13 mouse cellular contexts compared by ENCODE assay signal in the genomic region with DNA sequence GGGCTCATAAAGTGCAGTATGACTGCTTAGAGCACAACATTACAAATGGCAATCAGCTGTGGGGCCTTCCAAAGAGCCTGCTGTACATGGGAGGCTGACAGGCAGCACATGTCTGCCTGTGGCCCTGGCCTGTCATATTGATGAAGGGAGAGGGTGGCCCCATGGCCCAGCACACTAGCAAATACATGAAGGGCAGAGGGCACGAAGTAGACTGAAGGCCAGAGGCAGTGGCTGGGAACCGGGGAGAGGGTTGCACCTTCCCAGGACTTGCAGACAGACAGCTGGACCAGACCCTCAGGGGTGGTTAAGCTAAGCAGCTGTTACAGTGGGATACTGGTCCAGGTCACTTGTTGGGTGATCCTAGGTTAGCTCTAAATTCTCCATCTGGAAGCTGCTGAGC. TPM values are rescaled to one million over a fixed set of nuclear protein-coding genes. Genes with fewer than 3 reads are reported as not detected.
A peak's percentile ranks its signal among the peaks of the same experiment; 100 is the strongest.
DNase-seq lines count a peak whose midpoint lies in the region; ATAC-seq and TF ChIP-seq lines count a peak whose summit lies in the region.
"Had no signal": no experiment of that assay in that cellular context is flagged by ENCODE, and none has a peak within 500 bp of the region (broad histone marks: within the 10 kb centered on the region; RNA-seq: fewer than 3 reads in every experiment).

No protein-coding gene starts in this region.

- no peak for ATAC-seq in forebrain, postnatal 0 days
- no peak for ATAC-seq in forebrain, embryonic 16.5 days
- no peak for ATAC-seq in CD4-positive, CD25-positive, alpha-beta regulatory T cell, adult 4 months
- ATAC-seq: Patski had no signal

- H3K9me3 ChIP-seq in forebrain, postnatal 0 days (ENCODE audit: low read length): no peaks in the 10 kb centered on the region
- H3K9me3 ChIP-seq in forebrain, embryonic 16.5 days (ENCODE audit: control insufficient read depth, low read length): no peaks in the 10 kb centered on the region

- H3K9ac ChIP-seq in forebrain, postnatal 0 days: 0 out of 2 replicates have a peak overlapping the region, but pooled peaks have one; percentile 6
- H3K9ac ChIP-seq in forebrain, embryonic 16.5 days (replicated peaks; ENCODE audit: low read depth, low read length): no peak overlapping the region

- H3K27ac ChIP-seq in forebrain, postnatal 0 days (ENCODE audit: low read depth, low read length): no peak overlapping the region
- no peak overlapping the region for H3K27ac ChIP-seq in forebrain, embryonic 16.5 days (ENCODE audit: low read length)
- H3K27ac ChIP-seq in kidney, adult 2 months (ENCODE audit: insufficient read depth, low read depth, low read length): 0 out of 2 replicates have a peak overlapping the region, but pooled peaks have one; percentile 22
- peak overlapping the region; percentile 32; the same call in 1 of the 2 replicates for H3K27ac ChIP-seq in cortical plate, adult 2 months (ENCODE audit: insufficient read depth, low read length)

- peaks cover 22% of the 10 kb centered on the region for H3K36me3 ChIP-seq in forebrain, postnatal 0 days (ENCODE audit: insufficient read depth)
- H3K36me3 ChIP-seq in forebrain, embryonic 16.5 days (ENCODE audit: control insufficient read depth, insufficient read depth): peaks cover 9% of the 10 kb centered on the region; the same call in 1 of the 2 replicates
- H3K36me3 ChIP-seq in kidney, adult 2 months (ENCODE audit: control insufficient read depth, insufficient read depth, low read length): no peaks in the 10 kb centered on the region; the same call in 1 of the 2 replicates

- H3K4me2 ChIP-seq in forebrain, postnatal 0 days (ENCODE audit: low read depth): no peak overlapping the region
- no peak overlapping the region for H3K4me2 ChIP-seq in forebrain, embryonic 16.5 days (ENCODE audit: low read length)

- H3K27me3 ChIP-seq in forebrain, postnatal 0 days (ENCODE audit: insufficient read depth, low read length): no peaks in the 10 kb centered on the region
- no peaks in the 10 kb centered on the region for H3K27me3 ChIP-seq in forebrain, embryonic 16.5 days (replicated peaks; ENCODE audit: control insufficient read depth, insufficient read depth, low read length)
- no peaks in the 10 kb centered on the region for H3K27me3 ChIP-seq in kidney, adult 2 months (replicated peaks; ENCODE audit: control insufficient read depth, insufficient read depth, low read length)
- H3K27me3 ChIP-seq: Patski had no signal

- TF ChIP-seq CTCF in forebrain, postnatal 0 days (IDR thresholded peaks at IDR 0.05; ENCODE audit: low read depth): no peak
- TF ChIP-seq CTCF in kidney, adult 2 months (conservative IDR thresholded peaks at IDR 0.05; ENCODE audit: insufficient read depth, insufficient read length, low read depth, low read length): no peak
- TF ChIP-seq CTCF in cortical plate, adult 2 months (IDR thresholded peaks at IDR 0.05; ENCODE audit: extremely low read depth, insufficient read depth, low read length): no peak

- peaks cover 28% of the 10 kb centered on the region for H3K4me1 ChIP-seq in forebrain, postnatal 0 days (ENCODE audit: insufficient read depth)
- H3K4me1 ChIP-seq in forebrain, embryonic 16.5 days (replicated peaks; ENCODE audit: control insufficient read depth, insufficient read depth, low read length): peaks cover 35% of the 10 kb centered on the region
- H3K4me1 ChIP-seq in kidney, adult 2 months (ENCODE audit: control insufficient read depth, insufficient read depth, low read length): peaks cover 60% of the 10 kb centered on the region
- peaks cover 8% of the 10 kb centered on the region for H3K4me1 ChIP-seq in cortical plate, adult 2 months (ENCODE audit: control insufficient read depth, insufficient read depth, low read length)

- WGBS in forebrain, postnatal 0 days: 61% methylated on average over 2 of the region's 2 CpGs
- WGBS in forebrain, embryonic 16.5 days: 48% methylated on average over 2 of the region's 2 CpGs
- WGBS in kidney, adult 2 months: 39% methylated on average over 2 of the region's 2 CpGs

- no peak for TF ChIP-seq POLR2A in kidney, adult 2 months (IDR thresholded peaks at IDR 0.05; ENCODE audit: low read depth, low read length)
- TF ChIP-seq POLR2A in cortical plate, adult 2 months (IDR thresholded peaks at IDR 0.05; ENCODE audit: extremely low read depth, insufficient read depth, low read length): no peak

- no peak overlapping the region for H3K4me3 ChIP-seq in forebrain, postnatal 0 days (ENCODE audit: low read depth, low read length)
- H3K4me3 ChIP-seq in forebrain, embryonic 16.5 days (replicated peaks; ENCODE audit: low read length): no peak overlapping the region
- H3K4me3 ChIP-seq in kidney, adult 2 months (ENCODE audit: insufficient read depth, low read depth, low read length): no peak overlapping the region
- no peak overlapping the region for H3K4me3 ChIP-seq in cortical plate, adult 2 months (ENCODE audit: insufficient read depth, low read length)

- no peak for DNase-seq in forebrain, postnatal 0 days
- DNase-seq in kidney, adult 2 months: no peak
- no peak for DNase-seq in kidney, adult 8-10 months
- DNase-seq in adipocyte (ENCODE audit: low spot score): peak; percentile 82
- no peak for DNase-seq in ovary, adult 18-20 months (ENCODE audit: low spot score)
- DNase-seq: right cerebral cortex, adult 18-20 months had no signal

RNA-seq across cellular contexts. Expression of a gene that starts 7.5 kb away (rescaled TPM):
- 8.8 and 14.8 TPM in 2 replicates for total RNA-seq in forebrain, postnatal 0 days (2014; rRNA removed)
- polyA plus RNA-seq in forebrain, postnatal 0 days (2015; fragmentation: Nextera tagmentation; extraction: Ambion mirVana): 6.7 and 8.0 TPM in 2 replicates
- 17.7 and 18.5 TPM in 2 replicates for polyA plus RNA-seq in forebrain, embryonic 16.5 days (2015; fragmentation: Nextera tagmentation; extraction: Ambion mirVana)
- 63.4 and 63.8 TPM in 2 replicates for polyA plus RNA-seq in kidney, adult 2 months (2012; rRNA removed)
- polyA plus RNA-seq in cortical plate, adult 2 months (2012; rRNA removed): 8.0 and 9.1 TPM in 2 replicates
- 10 to 100 TPM; 14.2 to 24.4 TPM for polyA plus RNA-seq in CD4-positive, CD25-positive, alpha-beta regulatory T cell, adult 4 months (2017; shearing (Covaris generic))

RNA-seq across cellular contexts. Expression of a gene that starts 21.5 kb away (rescaled TPM):
- not detected in 2 replicates for total RNA-seq in forebrain, postnatal 0 days (2014; rRNA removed)
- polyA plus RNA-seq in forebrain, postnatal 0 days (2015; fragmentation: Nextera tagmentation; extraction: Ambion mirVana): not detected in 2 replicates
- polyA plus RNA-seq in forebrain, embryonic 16.5 days (2015; fragmentation: Nextera tagmentation; extraction: Ambion mirVana): 0.50 TPM in 1 of 2 replicates, not detected in the other
- polyA plus RNA-seq in kidney, adult 2 months (2012; rRNA removed): not detected in 2 replicates
- not detected in 2 replicates for polyA plus RNA-seq in cortical plate, adult 2 months (2012; rRNA removed)
- polyA plus RNA-seq in CD4-positive, CD25-positive, alpha-beta regulatory T cell, adult 4 months (2017; shearing (Covaris generic)): not detected
- total RNA-seq: granulocyte monocyte progenitor cell, adult 5-6 weeks had no signal
- polyA plus RNA-seq: brain, embryonic 14.5 days; kidney, embryonic 14.5 days; Patski had no signal

RNA-seq across cellular contexts. Expression of a gene that starts 21.7 kb away (rescaled TPM):
- not detected in 2 replicates for total RNA-seq in forebrain, postnatal 0 days (2014; rRNA removed)
- 0.35 TPM in 1 of 2 replicates, not detected in the other for polyA plus RNA-seq in forebrain, postnatal 0 days (2015; fragmentation: Nextera tagmentation; extraction: Ambion mirVana)
- 0.34 and 0.96 TPM in 2 replicates for polyA plus RNA-seq in forebrain, embryonic 16.5 days (2015; fragmentation: Nextera tagmentation; extraction: Ambion mirVana)
- 0.11 and 0.18 TPM in 2 replicates for polyA plus RNA-seq in kidney, adult 2 months (2012; rRNA removed)
- not detected in 2 replicates for polyA plus RNA-seq in cortical plate, adult 2 months (2012; rRNA removed)
- not detected for polyA plus RNA-seq in CD4-positive, CD25-positive, alpha-beta regulatory T cell, adult 4 months (2017; shearing (Covaris generic))
- total RNA-seq: granulocyte monocyte progenitor cell, adult 5-6 weeks had no signal
- polyA plus RNA-seq: brain, embryonic 14.5 days had no signal

Comparison
In these comparisons a context has a peak if more than half of its experiments do, and no peak if none do; other contexts are left out.
1. H3K27ac ChIP-seq: peak in kidney, adult 2 months (single experiment) and cortical plate, adult 2 months (single experiment); none in forebrain, postnatal 0 days (single experiment) and forebrain, embryonic 16.5 days (single experiment).